In the genomic region with DNA sequence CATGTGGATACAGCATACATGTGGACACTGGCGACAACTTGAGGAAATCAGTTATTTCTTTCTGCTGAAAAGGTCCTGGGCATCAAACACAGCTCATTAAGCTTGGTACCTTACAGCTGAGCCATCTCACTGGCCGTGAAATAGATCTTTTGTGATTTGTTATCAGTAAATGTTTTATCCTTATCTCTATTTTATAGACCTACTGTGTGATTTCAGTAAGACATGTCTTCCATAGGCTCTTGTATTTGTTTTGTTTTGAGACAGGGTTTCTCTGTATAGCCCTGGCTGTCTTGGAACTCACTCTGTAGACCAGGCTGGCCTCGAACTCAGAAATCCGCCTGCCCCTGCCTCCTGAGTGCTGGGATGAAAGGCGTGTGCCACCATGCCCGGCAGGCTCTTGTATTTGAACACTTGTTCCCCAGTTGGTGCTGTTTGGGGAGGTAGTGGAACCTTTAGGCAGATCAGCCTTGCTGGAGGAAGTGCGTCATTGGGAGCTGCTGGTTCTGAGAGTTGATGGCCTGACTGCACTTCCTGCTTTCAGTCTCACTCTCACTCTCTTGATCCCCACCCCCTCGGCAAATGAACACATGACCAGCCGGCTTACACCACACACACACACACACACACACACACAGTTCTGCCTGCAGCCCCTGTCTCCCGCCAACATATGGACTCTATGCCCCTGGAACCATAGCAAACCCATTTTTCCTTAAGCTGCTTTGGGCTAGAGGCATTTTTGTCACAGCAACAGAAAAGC, we compare ENCODE assay signal across 8 mouse cellular contexts. TPM values are rescaled to one million over a fixed set of nuclear protein-coding genes. Genes with fewer than 3 reads are reported as not detected.
DNase-seq lines count a peak whose midpoint lies in the region; ATAC-seq lines count a peak whose summit lies in the region.

No protein-coding gene starts in this region.

- peak; percentile 91 for ATAC-seq in common myeloid progenitor, adult 5-6 weeks (replicated peaks; ENCODE audit: low read depth, poor library complexity, severe bottlenecking)
- peak; percentile 73 for ATAC-seq in heart, embryonic 16.5 days (replicated peaks; ENCODE audit: extremely low read depth, insufficient read depth, low FRiP score)
- peak; percentile 70; the same call in 1 of the 2 replicates for ATAC-seq in stomach, embryonic 14.5 days (ENCODE audit: insufficient number of reproducible peaks, insufficient read depth, low FRiP score, low read depth)

- no peaks in the 10 kb centered on the region for H3K9me3 ChIP-seq in heart, embryonic 16.5 days (replicated peaks; ENCODE audit: control insufficient read depth, low read length)
- H3K9me3 ChIP-seq in megakaryocyte, embryonic 14.5 days = no peaks in the 10 kb centered on the region
- no peaks in the 10 kb centered on the region for H3K9me3 ChIP-seq in stomach, embryonic 14.5 days (ENCODE audit: control insufficient read depth, low read depth, low read length)

- WGBS in heart, embryonic 16.5 days = 46% methylated on average over 10 of the region's 10 CpGs
- WGBS in stomach, embryonic 14.5 days = 51% methylated on average over 10 of the region's 10 CpGs

- peak; percentile 25 for DNase-seq in gastrocnemius, adult 18-20 months (ENCODE audit: low spot score)
- DNase-seq in gastrocnemius, adult 8-10 months (ENCODE audit: low spot score in 2 of 2) = no peak
- peak; percentile 42 to 47 for DNase-seq in kidney, postnatal 36 days
- DNase-seq in right cerebral cortex, adult 18-20 months = no peak

- peak overlapping the region; percentile 82 for H3K4me2 ChIP-seq in heart, embryonic 16.5 days (ENCODE audit: low read depth, low read length)
- peak overlapping the region; percentile 47 for H3K4me2 ChIP-seq in stomach, embryonic 14.5 days (replicated peaks; ENCODE audit: low read depth, low read length)

- no peaks in the 10 kb centered on the region for H3K36me3 ChIP-seq in heart, embryonic 16.5 days (ENCODE audit: control insufficient read depth, insufficient read depth)
- peaks cover 8% of the 10 kb centered on the region for H3K36me3 ChIP-seq in megakaryocyte, embryonic 14.5 days (replicated peaks; ENCODE audit: low read length)
- H3K36me3 ChIP-seq in stomach, embryonic 14.5 days (ENCODE audit: control insufficient read depth, insufficient read depth, low read length) = no peaks in the 10 kb centered on the region

- no peaks in the 10 kb centered on the region for H3K27me3 ChIP-seq in heart, embryonic 16.5 days (ENCODE audit: control insufficient read depth, insufficient read depth, low read length)
- H3K27me3 ChIP-seq in megakaryocyte, embryonic 14.5 days (replicated peaks) = no peaks in the 10 kb centered on the region
- H3K27me3 ChIP-seq in stomach, embryonic 14.5 days (ENCODE audit: control insufficient read depth, insufficient read depth, low read length) = no peaks in the 10 kb centered on the region

- H3K4me1 ChIP-seq in heart, embryonic 16.5 days (ENCODE audit: control insufficient read depth, insufficient read depth, low read length) = peaks cover 11% of the 10 kb centered on the region; the same call in 1 of the 2 replicates
- H3K4me1 ChIP-seq in megakaryocyte, embryonic 14.5 days = peaks cover 47% of the 10 kb centered on the region
- H3K4me1 ChIP-seq in stomach, embryonic 14.5 days (ENCODE audit: control insufficient read depth, insufficient read depth, low read length) = no peaks in the 10 kb centered on the region

- no peak overlapping the region for H3K27ac ChIP-seq in heart, embryonic 16.5 days (ENCODE audit: low read length)
- no peak overlapping the region for H3K27ac ChIP-seq in stomach, embryonic 14.5 days (ENCODE audit: low read length)

- peak overlapping the region; percentile 54 for H3K4me3 ChIP-seq in heart, embryonic 16.5 days (ENCODE audit: low read length)
- peak overlapping the region; percentile 91 for H3K4me3 ChIP-seq in megakaryocyte, embryonic 14.5 days (replicated peaks)
- peak overlapping the region; percentile 33; the same call in 1 of the 2 replicates for H3K4me3 ChIP-seq in stomach, embryonic 14.5 days (ENCODE audit: low read depth, low read length)

- peak overlapping the region; percentile 54 for H3K9ac ChIP-seq in heart, embryonic 16.5 days (ENCODE audit: low read length)
- H3K9ac ChIP-seq in stomach, embryonic 14.5 days (replicated peaks; ENCODE audit: low read depth, low read length) = 0 out of 2 replicates have a peak overlapping the region, but pooled peaks have one; percentile 21

RNA-seq across cellular contexts. Expression of a gene that starts 12.5 kb away (rescaled TPM):
- total RNA-seq in gastrocnemius, adult 18-20 months (2021) = 100 to 1,000 TPM; 383 to 411 TPM
- total RNA-seq in gastrocnemius, adult 8-10 months (2022) = 100 to 1,000 TPM; 411 to 495 (median 459) TPM
- total RNA-seq in common myeloid progenitor, adult 5-6 weeks (2017) = 1,552 and 1,662 TPM in 2 replicates
- 382 and 390 TPM in 2 replicates for polyA plus RNA-seq in heart, embryonic 16.5 days (2015; fragmentation: Nextera tagmentation; extraction: Ambion mirVana)
- polyA plus RNA-seq in megakaryocyte, embryonic 14.5 days (2012; ENCODE audit: insufficient read depth, low replicate concordance) = 2,725 and 4,464 TPM in 2 replicates
- 984 TPM in 2 replicates for polyA plus RNA-seq in stomach, embryonic 14.5 days (2014; fragmentation: Nextera tagmentation; extraction: Ambion mirVana)

RNA-seq across cellular contexts. Expression of a gene that starts 29.5 kb away (rescaled TPM):
- 10 to 100 TPM; 15.7 to 22.6 TPM for total RNA-seq in gastrocnemius, adult 18-20 months (2021)
- 10 to 100 TPM; 13.7 to 25.0 (median 20.8) TPM for total RNA-seq in gastrocnemius, adult 8-10 months (2022)
- 50.2 and 70.9 TPM in 2 replicates for total RNA-seq in common myeloid progenitor, adult 5-6 weeks (2017)
- 4.2 and 4.3 TPM in 2 replicates for polyA plus RNA-seq in heart, embryonic 16.5 days (2015; fragmentation: Nextera tagmentation; extraction: Ambion mirVana)
- polyA plus RNA-seq in megakaryocyte, embryonic 14.5 days (2012; ENCODE audit: insufficient read depth, low replicate concordance) = 18.6 and 56.2 TPM in 2 replicates
- 5.8 and 6.2 TPM in 2 replicates for polyA plus RNA-seq in stomach, embryonic 14.5 days (2014; fragmentation: Nextera tagmentation; extraction: Ambion mirVana)

RNA-seq across cellular contexts. Expression of a gene that starts 38.3 kb away (rescaled TPM):
- 10 to 100 TPM; 34.7 to 41.9 TPM for total RNA-seq in gastrocnemius, adult 18-20 months (2021)
- 10 to 100 TPM; 25.5 to 30.8 (median 29.7) TPM for total RNA-seq in gastrocnemius, adult 8-10 months (2022)
- total RNA-seq in common myeloid progenitor, adult 5-6 weeks (2017) = 0.19 and 0.78 TPM in 2 replicates
- 0.89 and 0.98 TPM in 2 replicates for polyA plus RNA-seq in heart, embryonic 16.5 days (2015; fragmentation: Nextera tagmentation; extraction: Ambion mirVana)
- 1.6 and 5.7 TPM in 2 replicates for polyA plus RNA-seq in megakaryocyte, embryonic 14.5 days (2012; ENCODE audit: insufficient read depth, low replicate concordance)
- polyA plus RNA-seq in stomach, embryonic 14.5 days (2014; fragmentation: Nextera tagmentation; extraction: Ambion mirVana) = 1.4 and 2.1 TPM in 2 replicates

RNA-seq across cellular contexts. Expression of a gene that starts 38.8 kb away (rescaled TPM):
- total RNA-seq in gastrocnemius, adult 18-20 months (2021) = 1 to 10 TPM; 1.8 to 2.5 TPM
- 1 to 10 TPM; 1.4 to 3.1 (median 1.8) TPM for total RNA-seq in gastrocnemius, adult 8-10 months (2022)
- total RNA-seq in common myeloid progenitor, adult 5-6 weeks (2017) = 48.6 and 64.4 TPM in 2 replicates
- polyA plus RNA-seq in heart, embryonic 16.5 days (2015; fragmentation: Nextera tagmentation; extraction: Ambion mirVana) = 0.55 and 0.66 TPM in 2 replicates
- polyA plus RNA-seq in megakaryocyte, embryonic 14.5 days (2012; ENCODE audit: insufficient read depth, low replicate concordance) = 18.6 and 145 TPM in 2 replicates
- polyA plus RNA-seq in stomach, embryonic 14.5 days (2014; fragmentation: Nextera tagmentation; extraction: Ambion mirVana) = 4.5 and 4.9 TPM in 2 replicates

Comparison
In these comparisons a context has a peak if more than half of its experiments do, and no peak if none do; other contexts are left out.
1. DNase-seq: peak in gastrocnemius, adult 18-20 months (single experiment) and kidney, postnatal 36 days (2 of 2); none in gastrocnemius, adult 8-10 months (0 of 2) and right cerebral cortex, adult 18-20 months (single experiment).
2. H3K4me3 ChIP-seq: peak in every context shown above with its lines; median percentile 91 in megakaryocyte, embryonic 14.5 days; 54 in heart, embryonic 16.5 days; 33 in stomach, embryonic 14.5 days.
3. RNA of a gene that starts 38.3 kb away (total RNA-seq): 34.7 to 41.9 TPM in gastrocnemius, adult 18-20 months and 25.5 to 30.8 TPM in gastrocnemius, adult 8-10 months; 0.19 to 0.78 TPM in common myeloid progenitor, adult 5-6 weeks; every median in the first group is over 10 times any median in the second.
4. Peak in every context shown above with its lines, with median percentiles within 50 percentile points of each other: ATAC-seq.